Mouse (Mus musculus): ENCODE measurements around the gene Pcyt1a. TPM values are rescaled to one million over a fixed set of nuclear protein-coding genes. Genes with fewer than 3 reads are reported as not detected.

The Pcyt1a gene
- polyA plus RNA-seq (2012; rRNA removed), result 24.5 and 73.7 TPM in 2 replicates

GRCm38 (mm10) chr16:32430474-32431046, at the start of gene Pcyt1a:
Pcyt1a (plus strand) TSS chr16:32430921.
- peak; percentile 73 for DNase-seq (ENCODE audit: low read depth, low spot score)
- WGBS, result under 1% methylated on average over 54 of the region's 54 CpGs

GRCm38 (mm10) chr16:32382901-32383300, 47.8 kb upstream of the Pcyt1a start:
- DNase-seq (ENCODE audit: low read depth, low spot score), result no peak

- no peak for DNase-seq (ENCODE audit: low read depth, low spot score)
- WGBS, result 72% methylated on average over 2 of the region's 2 CpGs
Measured at GRCm38 (mm10) chr16:32384885-32385284, 45.8 kb upstream of the Pcyt1a start.

- WGBS, result 78% methylated on average over 3 of the region's 3 CpGs
- DNase-seq (ENCODE audit: low read depth, low spot score), result no peak
Measured at GRCm38 (mm10) chr16:32386826-32387225, 43.9 kb upstream of the Pcyt1a start.

GRCm38 (mm10) chr16:32389049-32389448, 41.7 kb upstream of the Pcyt1a start:
- no peak for DNase-seq (ENCODE audit: low read depth, low spot score)

- no peak for DNase-seq (ENCODE audit: low read depth, low spot score)
- WGBS, result 78% methylated on average over 3 of the region's 3 CpGs
Measured at GRCm38 (mm10) chr16:32389841-32390240, 40.9 kb upstream of the Pcyt1a start.

- DNase-seq (ENCODE audit: low read depth, low spot score), result no peak
- 91% methylated on average over 3 of the region's 3 CpGs for WGBS
Measured at GRCm38 (mm10) chr16:32390882-32391281, 39.8 kb upstream of the Pcyt1a start.

- 68% methylated on average over 6 of the region's 6 CpGs for WGBS
- no peak for DNase-seq (ENCODE audit: low read depth, low spot score)
Measured at GRCm38 (mm10) chr16:32395679-32396540, 34.8 kb upstream of the Pcyt1a start.

GRCm38 (mm10) chr16:32396541-32396835, 34.2 kb upstream of the Pcyt1a start:
- 65% methylated on average over 3 of the region's 3 CpGs for WGBS
- no peak for DNase-seq (ENCODE audit: low read depth, low spot score)

GRCm38 (mm10) chr16:32398206-32398605, 32.5 kb upstream of the Pcyt1a start:
- WGBS, result 44% methylated on average over 3 of the region's 3 CpGs

GRCm38 (mm10) chr16:32400267-32400666, 30.5 kb upstream of the Pcyt1a start, which contains the start of gene Tm4sf19:
Tm4sf19 (plus strand) TSS chr16:32400506.
- 77% methylated on average over 7 of the region's 7 CpGs for WGBS
- no peak for DNase-seq (ENCODE audit: low read depth, low spot score)

More at GRCm38 (mm10) chr16:32398206-32398605, 32.5 kb upstream of the Pcyt1a start:
- no peak for DNase-seq (ENCODE audit: low read depth, low spot score)

- WGBS, result 81% methylated on average over 9 of the region's 9 CpGs
- DNase-seq (ENCODE audit: low read depth, low spot score), result no peak
Measured at GRCm38 (mm10) chr16:32401335-32401965, 29.3 kb upstream of the Pcyt1a start.

- 83% methylated on average over 3 of the region's 3 CpGs for WGBS
- DNase-seq (ENCODE audit: low read depth, low spot score), result no peak
Measured at GRCm38 (mm10) chr16:32402818-32403217, 27.9 kb upstream of the Pcyt1a start.

GRCm38 (mm10) chr16:32405716-32406115, 25.0 kb upstream of the Pcyt1a start:
- WGBS, result 97% methylated on average over 9 of the region's 9 CpGs

GRCm38 (mm10) chr16:32406671-32407070, 24.1 kb upstream of the Pcyt1a start:
- no peak for DNase-seq (ENCODE audit: low read depth, low spot score)
- 83% methylated on average over 6 of the region's 6 CpGs for WGBS

More at GRCm38 (mm10) chr16:32405716-32406115, 25.0 kb upstream of the Pcyt1a start:
- no peak for DNase-seq (ENCODE audit: low read depth, low spot score)

- 73% methylated on average over 10 of the region's 10 CpGs for WGBS
- DNase-seq (ENCODE audit: low read depth, low spot score), result no peak
Measured at GRCm38 (mm10) chr16:32407730-32408129, 23.0 kb upstream of the Pcyt1a start.

- DNase-seq (ENCODE audit: low read depth, low spot score), result no peak
- WGBS, result 18% methylated on average over 1 of the region's 1 CpGs
Measured at GRCm38 (mm10) chr16:32417457-32417856, 13.3 kb upstream of the Pcyt1a start.

GRCm38 (mm10) chr16:32419517-32420483, 10.9 kb upstream of the Pcyt1a start, which contains the start of gene Tctex1d2:
Tctex1d2 (plus strand) TSS chr16:32419702.
- WGBS, result 1% methylated on average over 45 of the region's 45 CpGs
- DNase-seq (ENCODE audit: low read depth, low spot score), result peak; percentile 65

GRCm38 (mm10) chr16:32427506-32427905, 3.2 kb upstream of the Pcyt1a start:
- DNase-seq (ENCODE audit: low read depth, low spot score), result no peak
- WGBS, result 75% methylated on average over 3 of the region's 3 CpGs

All from large intestine, adult 2 months (tissue).